Mouse (Mus musculus): ENCODE measurements around the gene Ptrh1.

DNA sequence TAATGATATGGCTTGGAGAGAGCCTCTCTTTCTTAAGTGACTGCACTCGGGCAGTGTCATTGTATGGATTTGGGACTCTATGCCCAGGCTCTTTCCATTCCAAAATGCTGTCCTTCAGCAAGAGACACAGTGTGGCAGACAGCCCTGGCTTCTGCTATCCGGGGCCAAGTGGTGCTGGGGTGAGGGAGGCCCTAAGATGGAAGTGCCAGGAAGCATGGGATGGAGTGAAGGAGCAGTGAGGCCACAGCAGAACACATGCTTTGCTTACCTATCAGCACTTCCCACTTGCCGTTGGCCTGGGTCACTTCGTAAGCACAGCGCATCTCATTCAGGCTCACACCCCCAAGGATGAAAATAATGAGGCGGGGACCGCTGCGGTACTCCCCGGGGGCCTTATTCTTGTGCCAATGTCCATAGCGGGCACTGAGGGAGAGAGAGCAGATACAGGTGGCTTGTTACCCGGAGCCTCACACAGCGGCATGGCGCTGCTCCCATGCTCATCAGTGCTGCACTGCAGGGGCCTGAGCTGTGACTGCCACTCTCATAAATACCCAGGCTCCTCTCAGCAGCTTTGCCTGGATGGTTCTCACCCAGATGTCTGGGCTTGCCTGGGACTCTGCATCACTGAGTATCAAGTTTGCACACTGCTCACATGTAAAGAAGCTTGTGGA lies 20.3 kb downstream of the Ptrh1 start:
- no peak for TF ChIP-seq POLR2A (IDR thresholded peaks at IDR 0.05; ENCODE audit: insufficient read depth, low read depth, low read length)
- no peak for TF ChIP-seq EP300 (IDR thresholded peaks at IDR 0.05; ENCODE audit: insufficient read depth, low read depth, low read length)
- no peak for TF ChIP-seq CTCF (IDR thresholded peaks at IDR 0.05)
